24 mouse cellular contexts compared by ENCODE assay signal in genomic region chr8:124815870-124816269, GRCm38 (mm10). TPM values are rescaled to one million over a fixed set of nuclear protein-coding genes. Genes with fewer than 3 reads are reported as not detected.
DNase-seq lines count a peak whose midpoint lies in the region; ATAC-seq lines count a peak whose summit lies in the region.
"Had no signal": no experiment of that assay in that cellular context is flagged by ENCODE, and none has a peak within 500 bp of the region (broad histone marks: within the 10 kb centered on the region; RNA-seq: fewer than 3 reads in every experiment).

No protein-coding gene starts in this region.

- H3K4me1 ChIP-seq in heart, embryonic 11.5 days (ENCODE audit: control insufficient read depth, insufficient read depth, low read length), result no peaks in the 10 kb centered on the region
- H3K4me1 ChIP-seq: limb, embryonic 13.5 days had no signal

- 0 out of 2 replicates have a peak, but pooled peaks cover 2% of the 10 kb centered on the region for H3K27me3 ChIP-seq in heart, embryonic 11.5 days (ENCODE audit: control insufficient read depth, insufficient read depth, low read length)
- H3K27me3 ChIP-seq: kidney, embryonic 15.5 days; liver, embryonic 13.5 days; lung, embryonic 15.5 days; midbrain, embryonic 15.5 days; neural tube, embryonic 12.5 days had no signal

- H3K4me2 ChIP-seq in heart, embryonic 11.5 days, result no peak overlapping the region
- H3K4me2 ChIP-seq: hindbrain, embryonic 13.5 days; kidney, embryonic 15.5 days; limb, embryonic 13.5 days; liver, embryonic 13.5 days; lung, embryonic 15.5 days; midbrain, embryonic 15.5 days; neural tube, embryonic 12.5 days had no signal

- no peak overlapping the region for H3K27ac ChIP-seq in heart, embryonic 11.5 days (ENCODE audit: low read depth, low read length)
- H3K27ac ChIP-seq: hindbrain, embryonic 13.5 days; kidney, embryonic 15.5 days; limb, embryonic 13.5 days; liver, embryonic 13.5 days; lung, embryonic 15.5 days; midbrain, embryonic 15.5 days; neural tube, embryonic 12.5 days had no signal

- H3K9me3 ChIP-seq in heart, embryonic 11.5 days (replicated peaks; ENCODE audit: control insufficient read depth, low read length), result no peaks in the 10 kb centered on the region
- H3K9me3 ChIP-seq: hindbrain, embryonic 13.5 days; midbrain, embryonic 15.5 days had no signal

- 85% methylated on average over 12 of the region's 12 CpGs for WGBS in heart, embryonic 11.5 days (ENCODE audit: insufficient replicate concordance)

- no peak overlapping the region for H3K4me3 ChIP-seq in heart, embryonic 11.5 days (ENCODE audit: low read depth, low read length)
- H3K4me3 ChIP-seq: hindbrain, embryonic 13.5 days; kidney, embryonic 15.5 days; limb, embryonic 13.5 days; liver, embryonic 13.5 days; lung, embryonic 15.5 days; midbrain, embryonic 15.5 days; neural tube, embryonic 12.5 days had no signal

- H3K36me3 ChIP-seq in heart, embryonic 11.5 days (ENCODE audit: control insufficient read depth, insufficient read depth, low read length), result no peaks in the 10 kb centered on the region
- H3K36me3 ChIP-seq: G1E; kidney, embryonic 15.5 days; limb, embryonic 13.5 days; liver, embryonic 13.5 days; lung, embryonic 15.5 days had no signal

- ATAC-seq in heart, embryonic 11.5 days (replicated peaks; ENCODE audit: insufficient number of reproducible peaks, low FRiP score, low TSS enrichment), result no peak
- ATAC-seq: forebrain, embryonic 14.5 days; midbrain, embryonic 15.5 days had no signal

- peak; percentile 89 for DNase-seq in heart, adult 11 months
- peak; percentile 79 for DNase-seq in brain, adult 2 months (ENCODE audit: low read depth, low spot score)
- DNase-seq in cerebellum, adult 18-20 months, result peak; percentile 52 to 64
- DNase-seq in cerebellum, postnatal 25 days, result peak; percentile 48 to 72
- DNase-seq in layer of hippocampus, postnatal 36 days, result no peak
- no peak for DNase-seq in yolk sac, embryonic 10.5 days (ENCODE audit: low spot score)
- DNase-seq: adrenal gland, adult 8-10 months; B cell, adult 2 months; heart, postnatal 36 days; kidney, adult 11 months; kidney, postnatal 4 days; liver, embryonic 13.5 days had no signal

- no peak overlapping the region for H3K9ac ChIP-seq in heart, embryonic 11.5 days (ENCODE audit: low read depth, low read length)
- H3K9ac ChIP-seq: hindbrain, embryonic 13.5 days; kidney, embryonic 15.5 days; limb, embryonic 13.5 days; liver, embryonic 13.5 days; lung, embryonic 15.5 days; midbrain, embryonic 15.5 days; neural tube, embryonic 12.5 days had no signal

RNA-seq across cellular contexts. Expression of gene Trim67, which starts 23.0 kb away (rescaled TPM):
- polyA plus RNA-seq in heart, embryonic 11.5 days (2014; fragmentation: Nextera tagmentation; extraction: Ambion mirVana), result 0.07 and 0.15 TPM in 2 replicates
- 1 to 10 TPM; 3.1 to 3.9 TPM for total RNA-seq in layer of hippocampus, postnatal 36 days (2021)
- total RNA-seq: granulocyte monocyte progenitor cell, adult 5-6 weeks; megakaryocyte-erythroid progenitor cell, adult 5-6 weeks had no signal
- polyA plus RNA-seq: G1E; spleen, adult 2 months had no signal

RNA-seq across cellular contexts. Expression of gene Gnpat, which starts 47.0 kb away (rescaled TPM):
- polyA plus RNA-seq in heart, embryonic 11.5 days (2014; fragmentation: Nextera tagmentation; extraction: Ambion mirVana), result 95.4 and 113 TPM in 2 replicates
- 10 to 100 TPM; 55.6 to 68.3 TPM for total RNA-seq in layer of hippocampus, postnatal 36 days (2021)

RNA-seq across cellular contexts. Expression of gene 2810004N23Rik, which starts 47.0 kb away (rescaled TPM):
- 47.9 and 49.7 TPM in 2 replicates for polyA plus RNA-seq in heart, embryonic 11.5 days (2014; fragmentation: Nextera tagmentation; extraction: Ambion mirVana)
- total RNA-seq in layer of hippocampus, postnatal 36 days (2021), result 10 to 100 TPM; 23.3 to 26.1 TPM

Comparison
In these comparisons a context has a peak if more than half of its experiments do, and no peak if none do; other contexts are left out.
1. DNase-seq: peak in heart, adult 11 months (single experiment), brain, adult 2 months (single experiment), cerebellum, adult 18-20 months (2 of 2) and cerebellum, postnatal 25 days (2 of 2); none in layer of hippocampus, postnatal 36 days (0 of 2) and yolk sac, embryonic 10.5 days (single experiment).